ENCODE assay signal across 19 mouse cellular contexts in the genomic region with DNA sequence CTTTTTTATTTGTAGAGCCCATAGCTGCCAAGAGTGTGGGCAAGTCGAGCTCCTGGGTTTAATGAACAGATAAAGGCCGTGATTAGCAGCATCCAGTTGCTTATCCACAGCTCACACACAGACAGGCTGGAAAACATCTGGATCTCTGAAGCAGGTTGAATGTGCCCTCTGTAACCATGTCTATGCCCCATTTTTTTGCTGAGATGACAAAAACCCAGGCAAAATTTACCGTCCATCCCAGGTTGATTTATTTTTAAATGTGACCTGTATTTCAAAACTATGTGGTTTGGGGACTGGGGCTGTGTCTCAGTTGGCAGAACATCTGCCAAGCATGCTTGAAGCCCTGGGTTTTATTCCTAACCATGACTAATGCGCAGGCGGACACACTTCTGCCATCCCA. TPM values are rescaled to one million over a fixed set of nuclear protein-coding genes. Genes with fewer than 3 reads are reported as not detected.
"Had no signal": no experiment of that assay in that cellular context is flagged by ENCODE, and none has a peak within 500 bp of the region (broad histone marks: within the 10 kb centered on the region; RNA-seq: fewer than 3 reads in every experiment).

No protein-coding gene starts in this region.

- H3K36me3 ChIP-seq: lung, embryonic 15.5 days; midbrain, embryonic 13.5 days; midbrain, embryonic 15.5 days; neural tube, embryonic 12.5 days had no signal

- H3K4me3 ChIP-seq: lung, embryonic 15.5 days; megakaryocyte, embryonic 14.5 days; midbrain, embryonic 13.5 days; midbrain, embryonic 15.5 days; neural tube, embryonic 12.5 days had no signal

- H3K4me1 ChIP-seq: lung, embryonic 15.5 days; neural tube, embryonic 12.5 days had no signal

- H3K9ac ChIP-seq: liver, postnatal 0 days; lung, embryonic 15.5 days; midbrain, embryonic 13.5 days; midbrain, embryonic 15.5 days; neural tube, embryonic 12.5 days had no signal

- DNase-seq: liver, postnatal 0 days; lung, adult 2 months; lung, postnatal 14 days; lung, postnatal 36 days; retina, postnatal 1 day; right cerebral cortex, adult 18-20 months; right cerebral cortex, postnatal 25 days; right cerebral cortex, postnatal 4 days; thymus, adult 18-20 months; thymus, postnatal 14 days; thymus, postnatal 36 days had no signal

- H3K27me3 ChIP-seq: lung, embryonic 15.5 days; midbrain, embryonic 13.5 days; midbrain, embryonic 15.5 days; neural tube, embryonic 12.5 days had no signal

- H3K27ac ChIP-seq: lung, embryonic 15.5 days; macrophage; midbrain, embryonic 13.5 days; midbrain, embryonic 15.5 days; neural tube, embryonic 12.5 days had no signal

- H3K9me3 ChIP-seq: lung, embryonic 15.5 days; megakaryocyte, embryonic 14.5 days; midbrain, embryonic 13.5 days; midbrain, embryonic 15.5 days; neural tube, embryonic 12.5 days had no signal

RNA-seq across cellular contexts. Expression of a gene that starts 9.4 kb away (rescaled TPM):
- total RNA-seq: megakaryocyte progenitor cell, adult 5-6 weeks; monocyte, adult 5-6 weeks had no signal
- polyA plus RNA-seq: macrophage had no signal
